Comparison of ENCODE assay signal across 10 mouse cellular contexts in genomic region chr15:101126876-101127544, GRCm38 (mm10). TPM values are rescaled to one million over a fixed set of nuclear protein-coding genes. Genes with fewer than 3 reads are reported as not detected.
DNase-seq lines count a peak whose midpoint lies in the region; ATAC-seq lines count a peak whose summit lies in the region.
"Had no signal": no experiment of that assay in that cellular context is flagged by ENCODE, and none has a peak within 500 bp of the region (broad histone marks: within the 10 kb centered on the region; RNA-seq: fewer than 3 reads in every experiment).

No protein-coding gene starts in this region.

- 0 out of 2 replicates have a peak, but pooled peaks have one; percentile 20 for ATAC-seq in kidney, embryonic 14.5 days (ENCODE audit: low FRiP score, low TSS enrichment)
- ATAC-seq in heart, embryonic 14.5 days (ENCODE audit: insufficient number of reproducible peaks, insufficient read depth, low FRiP score, low read depth), result peak; percentile 37; the same call in 1 of the 2 replicates
- ATAC-seq in limb, embryonic 15.5 days (ENCODE audit: insufficient number of reproducible peaks, low FRiP score, low TSS enrichment, low read depth), result peak; percentile 69; the same call in 1 of the 2 replicates
- ATAC-seq in midbrain, embryonic 15.5 days (replicated peaks), result no peak
- ATAC-seq: midbrain, embryonic 13.5 days had no signal

- DNase-seq in kidney, postnatal 36 days, result no peak
- peak; percentile 72 for DNase-seq in testis, postnatal 10 days (ENCODE audit: low spot score)
- no peak for DNase-seq in frontal cortex, postnatal 14 days (ENCODE audit: low spot score in 2 of 2)
- DNase-seq in retina, embryonic 14.5 days (ENCODE audit: low spot score), result no peak

- H3K36me3 ChIP-seq in kidney, embryonic 14.5 days (ENCODE audit: control insufficient read depth, insufficient read depth, low read length), result no peaks in the 10 kb centered on the region
- no peaks in the 10 kb centered on the region for H3K36me3 ChIP-seq in heart, embryonic 14.5 days (ENCODE audit: control insufficient read depth, insufficient read depth, low read length)
- no peaks in the 10 kb centered on the region for H3K36me3 ChIP-seq in limb, embryonic 15.5 days
- no peaks in the 10 kb centered on the region for H3K36me3 ChIP-seq in midbrain, embryonic 15.5 days (replicated peaks)
- H3K36me3 ChIP-seq: midbrain, embryonic 13.5 days had no signal

- no peak overlapping the region for H3K4me3 ChIP-seq in kidney, embryonic 14.5 days (ENCODE audit: low read length)
- H3K4me3 ChIP-seq in heart, embryonic 14.5 days (ENCODE audit: control insufficient read depth in 1 of 2, insufficient read depth in 1 of 2, low read depth in 1 of 2, low read length in 2 of 2), result no peak overlapping the region
- no peak overlapping the region for H3K4me3 ChIP-seq in limb, embryonic 15.5 days
- H3K4me3 ChIP-seq in midbrain, embryonic 15.5 days, result no peak overlapping the region
- H3K4me3 ChIP-seq: midbrain, embryonic 13.5 days had no signal

- H3K9me3 ChIP-seq in kidney, embryonic 14.5 days (ENCODE audit: control insufficient read depth, low read length), result no peaks in the 10 kb centered on the region
- H3K9me3 ChIP-seq in heart, embryonic 14.5 days (ENCODE audit: control insufficient read depth, low read length), result no peaks in the 10 kb centered on the region
- H3K9me3 ChIP-seq in limb, embryonic 15.5 days, result no peaks in the 10 kb centered on the region
- H3K9me3 ChIP-seq in midbrain, embryonic 15.5 days, result no peaks in the 10 kb centered on the region

- peaks cover 27% of the 10 kb centered on the region for H3K4me1 ChIP-seq in kidney, embryonic 14.5 days (ENCODE audit: control insufficient read depth, insufficient read depth, low read length)
- H3K4me1 ChIP-seq in heart, embryonic 14.5 days (ENCODE audit: control insufficient read depth in 2 of 2, insufficient read depth in 2 of 2, low read length in 2 of 2), result peaks cover 31 to 32% of the 10 kb centered on the region in 2 experiments
- H3K4me1 ChIP-seq in limb, embryonic 15.5 days, result peaks cover 46% of the 10 kb centered on the region
- peaks cover 7% of the 10 kb centered on the region for H3K4me1 ChIP-seq in midbrain, embryonic 15.5 days

- 67% methylated on average over 12 of the region's 12 CpGs for WGBS in kidney, embryonic 14.5 days
- WGBS in heart, embryonic 14.5 days, result 62% methylated on average over 12 of the region's 12 CpGs
- WGBS in limb, embryonic 15.5 days, result 64% methylated on average over 12 of the region's 12 CpGs
- WGBS in midbrain, embryonic 15.5 days, result 84% methylated on average over 12 of the region's 12 CpGs

- no peak overlapping the region for H3K4me2 ChIP-seq in kidney, embryonic 14.5 days (replicated peaks; ENCODE audit: low read depth, low read length)
- H3K4me2 ChIP-seq in heart, embryonic 14.5 days (ENCODE audit: low read length), result no peak overlapping the region
- H3K4me2 ChIP-seq in limb, embryonic 15.5 days, result no peak overlapping the region
- no peak overlapping the region for H3K4me2 ChIP-seq in midbrain, embryonic 15.5 days
- H3K4me2 ChIP-seq: liver, embryonic 11.5 days; midbrain, embryonic 13.5 days had no signal

- 0 out of 2 replicates have a peak overlapping the region, but pooled peaks have one; percentile 26 for H3K27ac ChIP-seq in kidney, embryonic 14.5 days (ENCODE audit: low read depth, low read length)
- H3K27ac ChIP-seq in heart, embryonic 14.5 days (replicated peaks in 1 of 2; ENCODE audit: control insufficient read depth in 1 of 2, insufficient read depth in 1 of 2, low read depth in 2 of 2, low read length in 2 of 2), result peak overlapping the region in 1 of 2 experiments; percentile 24; a peak in 2 of 4 replicates
- H3K27ac ChIP-seq in limb, embryonic 15.5 days, result peak overlapping the region; percentile 75
- H3K27ac ChIP-seq in midbrain, embryonic 15.5 days, result no peak overlapping the region
- H3K27ac ChIP-seq: midbrain, embryonic 13.5 days had no signal

- no peak overlapping the region for H3K9ac ChIP-seq in kidney, embryonic 14.5 days (ENCODE audit: low read depth, low read length)
- no peak overlapping the region for H3K9ac ChIP-seq in heart, embryonic 14.5 days (ENCODE audit: low read length)
- no peak overlapping the region for H3K9ac ChIP-seq in limb, embryonic 15.5 days
- no peak overlapping the region for H3K9ac ChIP-seq in midbrain, embryonic 15.5 days
- H3K9ac ChIP-seq: midbrain, embryonic 13.5 days had no signal

- peaks cover 13% of the 10 kb centered on the region; the same call in 1 of the 2 replicates for H3K27me3 ChIP-seq in kidney, embryonic 14.5 days (ENCODE audit: control insufficient read depth, insufficient read depth, low read length)
- peaks cover 38% of the 10 kb centered on the region for H3K27me3 ChIP-seq in heart, embryonic 14.5 days (ENCODE audit: control insufficient read depth, insufficient read depth, low read length)
- H3K27me3 ChIP-seq in limb, embryonic 15.5 days, result peaks cover 22% of the 10 kb centered on the region; the same call in 1 of the 2 replicates
- peaks cover 36% of the 10 kb centered on the region for H3K27me3 ChIP-seq in midbrain, embryonic 15.5 days (replicated peaks)

RNA-seq across cellular contexts. Expression of gene Acvrl1, which starts 1.3 kb away (rescaled TPM):
- polyA plus RNA-seq in kidney, embryonic 14.5 days (2014; fragmentation: Nextera tagmentation; extraction: Ambion mirVana), result 6.3 and 8.8 TPM in 2 replicates
- 5.8 and 8.1 TPM in 2 replicates for polyA plus RNA-seq in heart, embryonic 14.5 days (2014; fragmentation: Nextera tagmentation; extraction: Ambion mirVana)
- polyA plus RNA-seq in limb, embryonic 15.5 days (2015; fragmentation: Nextera tagmentation; extraction: Ambion mirVana), result 16.3 and 17.7 TPM in 2 replicates
- 8.6 and 8.7 TPM in 2 replicates for polyA plus RNA-seq in midbrain, embryonic 15.5 days (2015; fragmentation: Nextera tagmentation; extraction: Ambion mirVana)

RNA-seq across cellular contexts. Expression of gene Ankrd33, which starts 11.5 kb away (rescaled TPM):
- not detected in 2 replicates for polyA plus RNA-seq in kidney, embryonic 14.5 days (2014; fragmentation: Nextera tagmentation; extraction: Ambion mirVana)
- not detected in 2 replicates for polyA plus RNA-seq in heart, embryonic 14.5 days (2014; fragmentation: Nextera tagmentation; extraction: Ambion mirVana)
- polyA plus RNA-seq in limb, embryonic 15.5 days (2015; fragmentation: Nextera tagmentation; extraction: Ambion mirVana), result not detected in 2 replicates
- not detected in 2 replicates for polyA plus RNA-seq in midbrain, embryonic 15.5 days (2015; fragmentation: Nextera tagmentation; extraction: Ambion mirVana)
- polyA plus RNA-seq: liver, embryonic 11.5 days; midbrain, embryonic 13.5 days had no signal

RNA-seq across cellular contexts. Expression of gene Acvr1b, which starts 46.9 kb away (rescaled TPM):
- polyA plus RNA-seq in kidney, embryonic 14.5 days (2014; fragmentation: Nextera tagmentation; extraction: Ambion mirVana), result 6.0 and 7.2 TPM in 2 replicates
- polyA plus RNA-seq in heart, embryonic 14.5 days (2014; fragmentation: Nextera tagmentation; extraction: Ambion mirVana), result 7.3 and 8.7 TPM in 2 replicates
- 8.4 and 10.9 TPM in 2 replicates for polyA plus RNA-seq in limb, embryonic 15.5 days (2015; fragmentation: Nextera tagmentation; extraction: Ambion mirVana)
- polyA plus RNA-seq in midbrain, embryonic 15.5 days (2015; fragmentation: Nextera tagmentation; extraction: Ambion mirVana), result 23.3 and 24.9 TPM in 2 replicates

RNA-seq across cellular contexts. Expression of gene Fignl2, which starts 48.6 kb away (rescaled TPM):
- polyA plus RNA-seq in kidney, embryonic 14.5 days (2014; fragmentation: Nextera tagmentation; extraction: Ambion mirVana), result 0.58 and 0.73 TPM in 2 replicates
- 0.20 and 0.26 TPM in 2 replicates for polyA plus RNA-seq in heart, embryonic 14.5 days (2014; fragmentation: Nextera tagmentation; extraction: Ambion mirVana)
- polyA plus RNA-seq in limb, embryonic 15.5 days (2015; fragmentation: Nextera tagmentation; extraction: Ambion mirVana), result 0.09 and 0.12 TPM in 2 replicates
- 0.09 TPM in 1 of 2 replicates, not detected in the other for polyA plus RNA-seq in midbrain, embryonic 15.5 days (2015; fragmentation: Nextera tagmentation; extraction: Ambion mirVana)
